Mouse (Mus musculus) Patski (cell line): ENCODE data around the gene Srgn. TPM values are rescaled to one million over a fixed set of nuclear protein-coding genes. Genes with fewer than 3 reads are reported as not detected.

Source experiments
- ATAC-seq: fragments of 100-300 bp; one replicate; pipeline ENCODE4 v1.8.0; 2021
- CTCF ChIA-PET: fragments of 350-600 bp; sonication (Branson Sonifier 250); formaldehyde crosslinking; loops from one replicate; lab custom pipeline; 2022; ENCODE audit warnings: inconsistent platforms; lab: Charles Lee
- POLR2A ChIA-PET: fragments of 350-600 bp; sonication (Branson Sonifier 250); formaldehyde crosslinking; loops from one replicate; lab custom pipeline; 2022; ENCODE audit warnings: antibody characterized with exemption, inconsistent platforms; lab: Charles Lee
- DNase-seq: peaks from one replicate; pipeline ENCODE4 v3.0.0-alpha.2; 2011; ENCODE audit warnings: low read depth, low spot score
- H3K27me3 ChIP-seq: fragments of 371-371 bp; one replicate; pipeline ENCODE4 v1.5.1; 2021
- CTCF ChIP-seq: fragments of 100-300 bp; IDR thresholded peaks from one replicate; pipeline ENCODE4 v1.5.1; 2021
- in situ Hi-C: fragments of 300-500 bp; cut with MboI; formaldehyde crosslinking; loops from 3 replicates; pipeline ENCODE4 v1.11.1; 2018; ENCODE audit warnings: low pct_unique_long_range_greater_than_20kb, mixed read lengths
- polyA plus RNA-seq: library from polyadenylated mRNA; unstranded; gene quantifications from one replicate; pipeline ENCODE4 v1.2.3, GENCODE M21; 2021

Srgn gene
- polyA plus RNA-seq, result not detected

DNA sequence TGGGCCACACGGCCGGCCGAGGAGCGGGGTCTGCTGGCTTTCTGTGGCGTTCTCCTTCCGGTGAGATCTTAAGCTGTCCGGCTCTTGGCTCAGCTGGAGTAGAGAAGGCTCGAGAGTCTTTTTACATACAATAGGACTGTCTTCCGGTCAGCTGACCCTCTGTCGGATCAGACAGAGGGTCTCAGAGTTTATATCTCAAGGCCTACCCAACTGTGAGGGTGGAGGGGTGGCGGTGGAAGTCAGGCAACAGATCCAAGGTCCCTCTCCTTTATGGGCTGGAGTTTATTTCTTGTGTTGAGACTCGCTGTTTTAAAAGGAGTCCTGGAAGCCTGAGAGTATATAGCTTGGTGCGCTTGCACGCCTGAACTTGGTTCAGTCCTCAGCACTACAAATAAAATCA is at the start of gene Srgn:
TSS of gene Srgn (minus strand) at position 101 of the 400 bp plus-strand sequence.
- TF ChIP-seq CTCF, result no peak
- DNase-seq (no peak), ATAC-seq (no peak)
- ChIA-PET CTCF (no interaction called here), POLR2A (no interaction called here)
- peaks cover 20% of the 10 kb centered on the region for H3K27me3 ChIP-seq
- in situ Hi-C loops, result no loop called here

DNA sequence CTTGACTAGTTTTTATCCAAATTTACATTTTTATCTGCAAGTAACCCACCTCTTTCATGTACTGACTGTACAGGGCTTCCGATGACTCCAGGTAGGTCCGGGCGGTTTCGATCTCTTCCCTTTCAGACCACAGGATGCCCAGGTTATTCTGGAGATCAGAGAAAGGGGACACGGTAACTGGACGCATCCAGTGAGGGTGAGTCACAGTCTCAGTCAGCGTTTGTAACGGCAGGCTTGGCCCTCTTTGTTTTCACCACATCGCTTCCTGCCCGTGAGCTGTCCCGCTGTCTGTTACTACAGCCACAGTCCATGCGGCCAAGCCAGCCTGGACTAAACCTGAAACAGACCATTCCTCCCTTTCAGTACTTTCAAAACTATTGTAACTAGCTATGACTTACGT is 47.8 kb upstream of the Srgn start:
- no peaks in the 10 kb centered on the region for H3K27me3 ChIP-seq
- ATAC-seq (no peak), DNase-seq (no peak)
- no peak for TF ChIP-seq CTCF
- in situ Hi-C loops, result no loop called here
- POLR2A ChIA-PET, result interaction anchor here (0.7 kb wide), 1 partner anchor 9 kb away, joined by 3 read pairs; no protein-coding TSS in a partner anchor
- CTCF ChIA-PET, result interaction anchor here (1.3 to 6.4 kb wide), 2 partner anchors 9 to 14 kb away, joined by 3 to 35 read pairs; no protein-coding TSS in a partner anchor

DNA sequence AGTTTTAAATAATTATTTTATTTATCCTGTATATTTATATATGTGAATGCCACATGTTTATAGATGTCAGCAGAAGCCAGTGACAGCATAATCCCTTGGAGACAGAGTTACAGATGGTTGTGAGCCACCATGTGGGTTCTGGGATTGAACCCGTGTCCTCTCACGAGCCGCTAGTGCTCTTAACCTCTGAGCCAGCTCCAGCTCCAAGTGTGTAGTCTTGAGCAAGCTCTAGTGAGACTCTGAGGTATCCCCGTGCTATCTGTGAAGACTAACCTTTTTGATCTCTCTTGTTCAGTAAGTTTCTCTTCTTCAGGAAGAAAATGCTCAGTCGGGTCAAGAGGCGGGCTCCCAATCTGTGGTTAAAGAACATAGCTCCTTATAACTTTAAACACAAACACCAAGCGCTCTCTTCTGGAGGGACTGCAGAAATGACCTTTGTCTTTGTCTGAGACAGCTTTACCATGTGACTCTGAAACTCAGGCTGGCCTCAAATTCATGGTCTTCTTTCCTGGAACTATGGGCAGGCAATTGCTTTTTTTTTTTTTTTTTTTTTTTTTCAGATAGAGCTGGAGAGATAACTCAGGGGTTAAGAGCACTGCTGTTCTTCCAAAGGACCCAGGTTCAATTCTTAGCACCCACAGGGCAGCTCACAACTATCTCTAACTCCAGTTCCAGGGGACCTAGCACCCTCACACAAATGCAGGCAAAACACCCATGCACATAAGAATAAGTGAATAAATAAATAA is 43.0 kb upstream of the Srgn start:
- ATAC-seq (no peak), DNase-seq (no peak)
- no peak for TF ChIP-seq CTCF
- CTCF ChIA-PET, result interaction anchor here (0.7 to 1.3 kb wide), 4 partner anchors 11 to 1000 kb away, joined by 3 to 4 read pairs (median 3); no protein-coding TSS in a partner anchor
- H3K27me3 ChIP-seq, result no peaks in the 10 kb centered on the region
- POLR2A ChIA-PET, result interaction anchor here (0.6 to 2.5 kb wide), 2 partner anchors 11 to 468 kb away, joined by 3 to 8 read pairs; no protein-coding TSS in a partner anchor
- in situ Hi-C loops, result no loop called here

DNA sequence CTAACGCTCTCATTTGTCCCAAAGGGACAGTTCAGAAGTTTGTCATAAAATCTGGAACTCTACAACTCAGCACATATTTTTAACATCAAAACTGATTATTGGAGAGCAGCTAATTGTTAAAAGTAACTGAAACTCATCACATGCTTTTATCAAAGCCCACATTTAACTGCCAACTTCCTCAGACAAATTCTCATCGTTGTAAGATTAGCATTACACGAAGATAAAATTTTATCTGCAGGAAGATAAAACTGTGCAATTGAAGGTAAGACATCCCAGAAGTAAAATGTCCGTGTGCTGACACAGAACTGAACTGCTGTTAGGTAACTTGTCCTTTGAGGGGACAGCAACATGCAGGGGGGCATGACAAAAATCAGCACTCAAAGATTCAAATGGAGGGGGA is 41.6 kb upstream of the Srgn start:
- in situ Hi-C loops, result no loop called here
- ATAC-seq (no peak), DNase-seq (no peak)
- ChIA-PET POLR2A (interaction anchor here (2.5 kb wide), 1 partner anchor 10 kb away, joined by 8 read pairs; no protein-coding TSS in a partner anchor), CTCF (no interaction called here)
- no peaks in the 10 kb centered on the region for H3K27me3 ChIP-seq
- no peak for TF ChIP-seq CTCF

DNA sequence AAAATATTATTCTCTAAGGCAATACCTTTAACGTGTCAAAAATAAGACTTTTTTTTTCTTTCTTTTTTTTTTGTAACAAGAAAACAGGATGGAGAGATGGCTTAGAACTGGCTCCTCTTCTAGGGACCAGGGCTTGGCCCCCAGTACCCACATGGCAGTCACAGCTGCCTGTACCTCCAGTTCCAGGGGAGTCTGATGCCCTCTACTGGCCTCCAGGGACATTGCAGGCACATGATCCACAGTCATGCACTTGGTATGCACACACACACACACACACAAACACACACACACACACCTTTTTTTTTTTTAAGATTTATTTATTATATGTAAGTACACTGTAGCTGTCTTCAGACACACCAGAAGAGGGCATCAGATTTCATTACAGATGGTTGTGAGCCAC is 30.5 kb upstream of the Srgn start:
- POLR2A ChIA-PET, result interaction anchor here (0.7 to 2.5 kb wide), 2 partner anchors 12 to 731 kb away, joined by 3 to 8 read pairs; no protein-coding TSS in a partner anchor
- in situ Hi-C loops, result no loop called here
- CTCF ChIA-PET, result interaction anchor here (1.3 kb wide), 1 partner anchor 50 kb away, joined by 4 read pairs; no protein-coding TSS in a partner anchor

DNA sequence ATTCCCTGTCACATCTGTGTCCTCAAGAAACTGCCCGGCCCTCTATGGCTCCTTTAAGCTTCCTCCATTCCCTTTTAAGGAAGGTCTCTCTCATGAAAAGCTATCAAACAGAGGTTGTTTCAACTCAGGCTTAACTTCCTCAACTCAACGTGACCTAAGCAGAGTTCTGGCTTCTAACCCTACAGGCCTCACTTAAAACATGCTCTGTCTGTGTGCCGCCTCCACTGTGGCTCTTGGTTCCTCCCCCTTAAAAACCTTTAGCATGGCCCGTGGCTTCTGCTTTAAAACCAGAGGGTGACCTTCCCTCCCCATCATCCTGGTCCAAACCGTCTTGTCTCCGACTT is 29.3 kb upstream of the Srgn start:
- in situ Hi-C loops, result no loop called here
- no peak for ATAC-seq
- ChIA-PET POLR2A (no interaction called here), CTCF (interaction anchor here (0.7 kb wide), 1 partner anchor 57 kb away, joined by 3 read pairs; no protein-coding TSS in a partner anchor)
- TF ChIP-seq CTCF, result no peak
- H3K27me3 ChIP-seq, result no peaks in the 10 kb centered on the region
- DNase-seq, result no peak

More for the DNA sequence above, 30.5 kb upstream of the Srgn start:
- no peaks in the 10 kb centered on the region for H3K27me3 ChIP-seq
- DNase-seq (no peak), ATAC-seq (no peak)
- TF ChIP-seq CTCF, result peak; percentile 71

DNA sequence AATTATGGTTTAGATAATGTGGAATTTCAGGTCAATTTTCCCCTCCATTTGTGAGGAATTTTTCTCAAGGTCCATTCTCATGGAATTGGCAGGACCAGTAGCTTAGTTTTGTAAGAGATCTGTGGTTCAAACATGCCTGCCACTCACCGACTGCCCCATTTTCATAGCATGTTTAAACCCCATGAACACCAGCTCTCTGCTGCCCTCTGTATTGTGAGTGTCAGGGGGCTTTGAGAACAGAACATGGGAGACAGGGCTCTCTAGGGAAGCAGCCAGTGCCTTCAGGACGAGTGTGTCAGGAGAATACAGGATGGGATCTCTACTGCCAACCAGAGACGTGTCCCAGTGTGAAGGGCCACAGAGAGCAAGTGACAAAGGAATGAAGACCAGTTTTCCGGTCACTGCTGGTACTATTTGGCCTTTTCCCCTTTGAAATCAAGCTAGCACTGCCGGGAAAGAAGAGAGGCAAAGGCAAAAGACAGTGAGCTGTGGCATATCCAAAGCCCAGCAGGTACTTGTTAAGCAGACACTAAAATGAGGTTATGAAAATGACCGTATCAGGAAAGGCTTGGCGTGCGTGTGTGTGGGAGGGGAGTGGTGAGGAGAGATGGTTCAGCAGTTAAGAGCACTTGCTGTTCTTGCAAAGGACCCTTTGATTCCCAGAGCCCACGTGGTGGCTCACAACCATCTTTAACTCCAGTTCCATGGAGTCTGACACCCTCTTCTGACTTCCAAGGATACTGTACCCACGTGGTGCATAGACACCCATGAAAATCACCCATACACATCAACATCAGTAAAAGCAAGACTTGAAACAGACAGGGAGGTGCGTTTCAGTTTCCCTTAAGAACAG is 28.7 kb upstream of the Srgn start:
- DNase-seq (no peak), ATAC-seq (no peak)
- TF ChIP-seq CTCF, result no peak
- ChIA-PET POLR2A (no interaction called here), CTCF (interaction anchor here (0.6 to 1.0 kb wide), 2 partner anchors 15 to 56 kb away, joined by 3 read pairs; no protein-coding TSS in a partner anchor)
- no peaks in the 10 kb centered on the region for H3K27me3 ChIP-seq
- in situ Hi-C loops, result no loop called here

DNA sequence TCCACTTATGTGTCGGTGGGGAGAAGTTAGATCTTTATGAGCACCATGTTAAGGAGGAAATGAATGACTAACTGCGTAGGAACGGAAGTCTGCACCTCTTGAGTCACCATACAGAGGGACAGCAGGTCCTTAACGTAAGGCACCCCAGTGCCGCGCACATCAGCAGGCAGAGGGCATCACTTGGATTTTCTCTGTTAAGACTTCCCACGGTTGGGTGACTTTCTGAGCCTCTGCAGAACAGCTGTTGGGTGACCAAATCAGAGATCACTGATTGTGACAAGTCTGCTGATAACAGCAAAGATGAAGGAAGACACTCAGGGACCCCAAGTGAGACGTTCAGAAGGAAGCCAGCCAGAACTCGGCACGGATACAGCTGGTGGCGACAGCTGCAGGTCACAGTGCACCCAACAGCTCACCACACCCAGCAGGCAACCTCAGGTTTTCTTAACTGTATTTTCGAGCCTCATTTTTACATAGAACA is 26.4 kb upstream of the Srgn start:
- CTCF ChIA-PET, result interaction anchor here (1.9 kb wide), 1 partner anchor 54 kb away, joined by 13 read pairs; no protein-coding TSS in a partner anchor
- H3K27me3 ChIP-seq, result no peaks in the 10 kb centered on the region
- ATAC-seq (no peak), DNase-seq (no peak)
- TF ChIP-seq CTCF, result no peak
- POLR2A ChIA-PET, result no interaction called here
- in situ Hi-C loops, result loop anchor here (5.0 kb wide), 1 partner anchor 51 kb away; no protein-coding TSS in a partner anchor

DNA sequence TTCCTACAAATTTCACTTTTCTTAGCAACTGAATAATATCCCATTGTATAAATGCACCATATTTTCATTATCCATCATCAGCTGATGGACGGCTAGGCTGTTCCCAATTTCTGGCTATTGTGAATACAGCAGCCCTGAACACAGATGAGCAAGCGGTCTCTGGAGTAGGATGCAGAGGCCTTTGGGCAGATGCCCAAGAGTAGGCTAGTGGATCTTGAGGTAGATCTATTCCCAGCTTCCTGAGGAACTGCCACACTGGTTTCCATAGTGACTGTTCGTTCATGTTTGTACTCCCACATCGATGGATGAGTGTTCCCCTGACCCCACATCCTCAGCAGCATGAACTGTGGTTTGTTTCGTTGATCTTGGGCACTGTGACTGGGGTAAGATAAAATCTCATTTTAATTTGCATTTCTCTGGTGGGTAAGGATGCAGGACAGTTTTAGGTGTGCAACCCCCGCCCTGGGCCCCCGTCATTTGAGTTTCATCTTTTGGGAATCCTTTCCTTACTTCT is 23.6 kb upstream of the Srgn start:
- DNase-seq, result no peak
- TF ChIP-seq CTCF, result no peak
- ATAC-seq, result no peak
- POLR2A ChIA-PET, result no interaction called here
- in situ Hi-C loops, result loop anchor here (5.0 kb wide), 1 partner anchor 49 kb away; no protein-coding TSS in a partner anchor
- H3K27me3 ChIP-seq, result no peaks in the 10 kb centered on the region
- CTCF ChIA-PET, result interaction anchor here (1.5 to 2.8 kb wide), 4 partner anchors 17 to 50 kb away, joined by 7 to 21 read pairs (median 7); no protein-coding TSS in a partner anchor
